Mouse (Mus musculus) stomach, postnatal 0 days (tissue): ENCODE measurements at regions not wholly inside any gene's neighbourhood (a gene's known extent, or its start where the extent isn't known, plus 50 kb on each side); places are given as distances from the start of the nearest gene placed in this dataset.

Experiments used
- CTCF ChIP-seq: IDR thresholded peaks from 2 replicates; pipeline ENCODE4 v1.5.1; 2016; ENCODE audit warnings: antibody characterized with exemption, low read depth, mild to moderate bottlenecking, moderate library complexity
- EP300 ChIP-seq: optimal IDR thresholded peaks from 2 replicates; pipeline ENCODE3; 2016; ENCODE audit warnings: antibody characterized with exemption

DNA sequence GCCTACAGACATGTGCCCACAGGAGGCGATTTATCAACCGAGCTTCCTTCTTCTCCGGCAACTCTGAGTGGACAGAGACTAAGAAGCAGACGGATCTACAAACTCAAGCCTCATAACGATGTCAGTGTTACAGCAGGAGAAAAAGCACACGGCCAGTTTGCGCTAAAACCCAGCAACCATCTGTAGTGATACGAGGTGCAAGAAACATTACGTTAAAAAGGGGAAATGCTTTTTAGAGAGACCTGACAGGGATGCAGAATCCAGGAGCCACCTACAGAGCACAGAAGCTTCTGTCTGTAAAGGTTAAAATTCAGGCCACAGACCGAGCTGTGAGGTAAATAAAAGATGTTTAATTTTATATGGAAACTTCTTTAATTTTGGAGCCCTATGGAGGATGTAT is 56.5 kb upstream of the Fer start:
- TF ChIP-seq CTCF: no peak
- no peak for TF ChIP-seq EP300
